In the genomic region with DNA sequence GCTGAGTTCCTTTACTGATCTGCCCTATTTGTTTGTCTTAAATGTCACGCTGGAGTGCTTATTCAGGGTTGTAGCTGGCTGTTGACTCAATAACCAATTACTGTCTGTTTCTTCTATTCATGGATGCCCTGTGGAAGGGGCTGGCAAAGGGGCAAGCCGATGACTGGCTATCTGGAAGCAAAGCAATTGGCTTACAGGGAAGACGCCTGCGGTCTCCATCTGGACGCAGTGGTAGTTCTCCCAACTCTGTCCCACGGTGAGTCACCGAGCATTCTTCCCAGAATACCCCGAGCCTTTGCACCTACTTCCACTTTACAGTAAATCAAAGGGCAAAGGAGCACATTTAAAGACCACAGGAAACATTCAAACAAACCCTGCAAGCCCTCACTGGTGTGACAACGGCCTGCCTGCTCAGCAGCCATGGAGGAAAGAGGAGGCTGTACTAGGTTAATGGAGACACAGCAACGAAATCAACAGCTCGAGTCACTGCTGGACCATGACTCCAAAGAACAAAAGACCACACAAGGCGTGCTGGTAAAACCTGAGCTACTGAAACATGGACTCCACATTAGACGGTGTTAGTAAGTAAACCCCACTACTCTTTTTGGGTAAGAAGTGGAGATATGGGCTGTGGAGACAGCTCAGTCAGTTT, we compare ENCODE assay signal across 11 mouse cellular contexts. TPM values are rescaled to one million over a fixed set of nuclear protein-coding genes. Genes with fewer than 3 reads are reported as not detected.
DNase-seq lines count a peak whose midpoint lies in the region; ATAC-seq and TF ChIP-seq lines count a peak whose summit lies in the region.
"Had no signal": no experiment of that assay in that cellular context is flagged by ENCODE, and none has a peak within 500 bp of the region (broad histone marks: within the 10 kb centered on the region; RNA-seq: fewer than 3 reads in every experiment).

No protein-coding gene starts in this region.

- TF ChIP-seq POLR2A in myocyte (IDR thresholded peaks at IDR 0.05; ENCODE audit: insufficient read length, low read depth) = no peak

- no peak overlapping the region for H3K9ac ChIP-seq in hindbrain, postnatal 0 days (replicated peaks; ENCODE audit: low read length)
- H3K9ac ChIP-seq: midbrain, embryonic 12.5 days had no signal

- peaks cover 57% of the 10 kb centered on the region for H3K79me2 ChIP-seq in myocyte (ENCODE audit: control insufficient read depth, insufficient read depth)

- H3K27me3 ChIP-seq in myocyte (ENCODE audit: control insufficient read depth, insufficient read depth, insufficient read length) = no peaks in the 10 kb centered on the region
- H3K27me3 ChIP-seq in hindbrain, postnatal 0 days (ENCODE audit: insufficient read depth, low read length) = no peaks in the 10 kb centered on the region
- H3K27me3 ChIP-seq: midbrain, embryonic 12.5 days had no signal

- peak overlapping the region; percentile 44 for H3K27ac ChIP-seq in layer of hippocampus, adult 2 months
- no peak overlapping the region for H3K27ac ChIP-seq in hindbrain, postnatal 0 days
- H3K27ac ChIP-seq: embryonic facial prominence, embryonic 10.5 days; midbrain, embryonic 12.5 days had no signal

- ATAC-seq in hindbrain, postnatal 0 days = no peak
- no peak for ATAC-seq in erythroblast, adult 5-6 weeks (replicated peaks; ENCODE audit: low FRiP score, poor library complexity, severe bottlenecking)
- ATAC-seq: forebrain, embryonic 14.5 days had no signal

- no peak for TF ChIP-seq CTCF in layer of hippocampus, adult 2 months (conservative IDR thresholded peaks at IDR 0.05)
- TF ChIP-seq CTCF in hindbrain, postnatal 0 days (IDR thresholded peaks at IDR 0.05; ENCODE audit: low read depth) = no peak

- no peak for DNase-seq in layer of hippocampus, adult 2 months (ENCODE audit: low spot score in 2 of 2)
- DNase-seq in layer of hippocampus, adult 9-11 months = no peak
- DNase-seq in NIH3T3 (ENCODE audit: low read depth) = peak; percentile 53
- peak; percentile 82 for DNase-seq in cerebellum, adult 8-10 months
- DNase-seq in hindbrain, postnatal 0 days (ENCODE audit: low spot score) = no peak
- DNase-seq: lung, adult 18-20 months had no signal

- H3K4me2 ChIP-seq in myocyte (ENCODE audit: low read depth) = peak overlapping the region; percentile 74
- H3K4me2 ChIP-seq in hindbrain, postnatal 0 days (ENCODE audit: low read depth, low read length) = no peak overlapping the region
- H3K4me2 ChIP-seq: midbrain, embryonic 12.5 days had no signal

- 0 out of 2 replicates have a peak, but pooled peaks cover 5% of the 10 kb centered on the region for H3K4me1 ChIP-seq in hindbrain, postnatal 0 days (ENCODE audit: insufficient read depth, low read length)

- no peaks in the 10 kb centered on the region for H3K36me3 ChIP-seq in myocyte (ENCODE audit: control insufficient read depth, insufficient read depth)
- no peaks in the 10 kb centered on the region for H3K36me3 ChIP-seq in hindbrain, postnatal 0 days (ENCODE audit: insufficient read depth, low read length)

- WGBS in hindbrain, postnatal 0 days = 66% methylated on average over 13 of the region's 13 CpGs

- H3K4me3 ChIP-seq in layer of hippocampus, adult 2 months = no peak overlapping the region
- H3K4me3 ChIP-seq in myocyte = no peak overlapping the region
- H3K4me3 ChIP-seq in hindbrain, postnatal 0 days (ENCODE audit: low read length) = no peak overlapping the region
- H3K4me3 ChIP-seq: embryonic facial prominence, embryonic 10.5 days; midbrain, embryonic 12.5 days had no signal

- H3ac ChIP-seq in myocyte (ENCODE audit: control insufficient read depth, insufficient read length) = no peak overlapping the region

- H3K9me3 ChIP-seq in hindbrain, postnatal 0 days (ENCODE audit: low read length) = no peaks in the 10 kb centered on the region
- H3K9me3 ChIP-seq: embryonic facial prominence, embryonic 10.5 days; midbrain, embryonic 12.5 days had no signal

TF ChIP-seq in myocyte, 11 proteins besides CTCF, POLR2A, EP300 and RAD21:
- TF ChIP-seq TCF12 (IDR thresholded peaks at IDR 0.05; ENCODE audit: insufficient read depth, poor library complexity, severe bottlenecking) (no peak), POLR2AphosphoS2 (IDR thresholded peaks at IDR 0.05; ENCODE audit: insufficient read length, low read depth) (no peak), MYOD1 (IDR thresholded peaks at IDR 0.05; ENCODE audit: control insufficient read depth in 1 of 3, insufficient read length in 2 of 3, low read depth in 2 of 3) (no peak), SRF (IDR thresholded peaks at IDR 0.05; ENCODE audit: control insufficient read depth, insufficient read length, low read depth) (no peak), REST (IDR thresholded peaks at IDR 0.05; ENCODE audit: insufficient read depth, insufficient read length) (no peak), MAX (IDR thresholded peaks at IDR 0.05; ENCODE audit: low read depth) (no peak), CEBPB (IDR thresholded peaks at IDR 0.05; ENCODE audit: insufficient read depth, poor library complexity, severe bottlenecking) (no peak), MYOG (IDR thresholded peaks at IDR 0.05; ENCODE audit: control insufficient read depth in 1 of 3, insufficient read depth in 1 of 3, insufficient read length in 2 of 3, low read depth in 2 of 3) (no peak), USF1 (IDR thresholded peaks at IDR 0.05; ENCODE audit: low read depth) (no peak), TCF3 (IDR thresholded peaks at IDR 0.05; ENCODE audit: insufficient read length, low read depth) (no peak), E2F4 (IDR thresholded peaks at IDR 0.05; ENCODE audit: insufficient read depth) (no peak)

RNA-seq across cellular contexts. Expression of a gene that starts 17.7 kb away (rescaled TPM):
- 10 to 100 TPM; 58.4 to 62.5 TPM for total RNA-seq in layer of hippocampus, adult 2 months (2021)
- polyA plus RNA-seq in myocyte (2012; fragmentation: generic; extraction: Trizol) = 11.9 TPM
- 15.5 and 20.7 TPM in 2 replicates for total RNA-seq in hindbrain, postnatal 0 days (2014; rRNA removed)
- 13.2 TPM in 2 replicates for polyA plus RNA-seq in hindbrain, postnatal 0 days (2015; fragmentation: Nextera tagmentation; extraction: Ambion mirVana)
- total RNA-seq in erythroblast, adult 5-6 weeks (2015; ENCODE audit: low replicate concordance) = 7.9 and 8.6 TPM in 2 replicates
- total RNA-seq in erythroblast, adult 5-6 weeks (2017; ENCODE audit: low replicate concordance) = 7.1 and 11.2 TPM in 2 replicates

RNA-seq across cellular contexts. Expression of a gene that starts 55.6 kb away (rescaled TPM):
- 100 to 1,000 TPM; 205 to 212 TPM for total RNA-seq in layer of hippocampus, adult 2 months (2021)
- 519 TPM for polyA plus RNA-seq in myocyte (2012; fragmentation: generic; extraction: Trizol)
- total RNA-seq in hindbrain, postnatal 0 days (2014; rRNA removed) = 148 and 151 TPM in 2 replicates
- polyA plus RNA-seq in hindbrain, postnatal 0 days (2015; fragmentation: Nextera tagmentation; extraction: Ambion mirVana) = 346 and 347 TPM in 2 replicates
- 373 and 491 TPM in 2 replicates for total RNA-seq in erythroblast, adult 5-6 weeks (2015; ENCODE audit: low replicate concordance)
- 439 and 475 TPM in 2 replicates for total RNA-seq in erythroblast, adult 5-6 weeks (2017; ENCODE audit: low replicate concordance)

Comparison
In these comparisons a context has a peak if more than half of its experiments do, and no peak if none do; other contexts are left out.
1. DNase-seq: peak in NIH3T3 (single experiment) and cerebellum, adult 8-10 months (single experiment); none in layer of hippocampus, adult 2 months (0 of 2), layer of hippocampus, adult 9-11 months (single experiment) and hindbrain, postnatal 0 days (single experiment).